Mouse (Mus musculus) heart, adult 2 months (tissue): ENCODE measurements around the gene Gm45234. TPM values are rescaled to one million over a fixed set of nuclear protein-coding genes. Genes with fewer than 3 reads are reported as not detected.

Source experiments
- DNase-seq, 2 experiments: peaks; one replicate each; pipeline ENCODE4 v3.0.0; 2021
- H3K27ac ChIP-seq: fragments of 200-600 bp; 2 replicates; pipeline ENCODE4 v1.8.1; 2022
- H3K27me3 ChIP-seq: fragments of 200-500 bp; 2 replicates; pipeline ENCODE4 v1.6.1; 2012; ENCODE audit warnings: mild to moderate bottlenecking, low read length, inconsistent platforms, mixed read lengths; ENCODE audit not compliant: control insufficient read depth, insufficient read depth
- H3K36me3 ChIP-seq: fragments of 200-500 bp; 2 replicates; pipeline ENCODE4 v1.6.1; 2012; ENCODE audit warnings: low read length, inconsistent platforms; ENCODE audit not compliant: control insufficient read depth, insufficient read depth
- H3K4me1 ChIP-seq: fragments of 200-500 bp; 2 replicates; pipeline ENCODE4 v1.6.1; 2011; ENCODE audit warnings: low read length; ENCODE audit not compliant: control insufficient read depth, insufficient read depth
- H3K4me3 ChIP-seq: fragments of 200-600 bp; 2 replicates; pipeline ENCODE4 v1.8.1; 2022
- H3K79me2 ChIP-seq: fragments of 200-500 bp; replicated peaks from 2 replicates; pipeline ENCODE4 v1.6.1; 2012; ENCODE audit warnings: mild to moderate bottlenecking, inconsistent platforms, low read length, moderate library complexity, mixed read lengths; ENCODE audit not compliant: control insufficient read depth, insufficient read depth
- H3K9ac ChIP-seq: fragments of 200-500 bp; 2 replicates; pipeline ENCODE4 v1.6.1; 2012; ENCODE audit warnings: low read depth, mild to moderate bottlenecking, control low read depth, inconsistent platforms, low read length, mixed read lengths
- CTCF ChIP-seq: fragments of 200-600 bp; IDR thresholded peaks from 2 replicates; pipeline ENCODE4 v1.8.1; 2022; ENCODE audit warnings: antibody characterized with exemption, mild to moderate bottlenecking, moderate library complexity
- EP300 ChIP-seq: fragments of 200-500 bp; IDR thresholded peaks from 2 replicates; pipeline ENCODE4 v1.6.1; 2011; ENCODE audit warnings: low read depth, low read length, control low read depth; ENCODE audit not compliant: insufficient read depth
- POLR2A ChIP-seq: fragments of 200-500 bp; IDR thresholded peaks from 2 replicates; pipeline ENCODE4 v1.6.1; 2011; ENCODE audit warnings: mild to moderate bottlenecking, low read depth, low read length, control low read depth; ENCODE audit not compliant: insufficient read depth
- WGBS: fragments of 180-500 bp; shearing (Covaris S2); methylation state at CpG from one replicate; pipeline ENCODE4 v1.1.7; 2018; 5-methylcytosine and 5-hydroxymethylcytosine counted together
- intact Hi-C: fragments of 180-260 bp; cut with DNase I; formaldehyde crosslinking; loops from one replicate; pipeline ENCODE4 v1.15.1; 2025
- polyA plus RNA-seq: library from polyadenylated mRNA; depleted of rRNA; stranded (reverse); fragments of >200 nt; gene quantifications from 2 replicates; pipeline ENCODE4 v1.2.3, GENCODE M21; 2012
- total RNA-seq, 2 experiments: library from RNA; stranded (reverse); gene quantifications; 2 replicates each; pipeline ENCODE4 v1.2.3; 2021

Gene Gm45234
- total and polyA plus RNA-seq, 3 experiments = 1.9 TPM; not detected in 2

- Histone ChIP-seq H3K4me3 (no peak overlapping the region), H3K9ac (no peak overlapping the region), H3K4me1 (no peaks in the 10 kb centered on the region), H3K27ac (no peak overlapping the region), H3K27me3 (no peaks in the 10 kb centered on the region), H3K79me2 (no peaks in the 10 kb centered on the region), H3K36me3 (no peaks in the 10 kb centered on the region)
- intact Hi-C loops = no loop called here
- no peak for DNase-seq
- WGBS = 86% methylated on average over 4 of the region's 4 CpGs
- TF ChIP-seq POLR2A = no peak
- TF ChIP-seq EP300 = no peak
- TF ChIP-seq CTCF = no peak
These were observed 40.0 kb upstream of the Gm45234 start for GRCm38 (mm10) chr6:124795781-124796180.

- 85% methylated on average over 3 of the region's 3 CpGs for WGBS
- Histone ChIP-seq H3K4me1 (no peaks in the 10 kb centered on the region), H3K4me3 (no peak overlapping the region), H3K27ac (no peak overlapping the region), H3K79me2 (no peaks in the 10 kb centered on the region), H3K36me3 (no peaks in the 10 kb centered on the region), H3K27me3 (no peaks in the 10 kb centered on the region), H3K9ac (no peak overlapping the region)
- DNase-seq = no peak
- intact Hi-C loops = no loop called here
- no peak for TF ChIP-seq POLR2A
- no peak for TF ChIP-seq CTCF
- TF ChIP-seq EP300 = no peak
These were observed 36.1 kb upstream of the Gm45234 start for GRCm38 (mm10) chr6:124791911-124792310.

DNA sequence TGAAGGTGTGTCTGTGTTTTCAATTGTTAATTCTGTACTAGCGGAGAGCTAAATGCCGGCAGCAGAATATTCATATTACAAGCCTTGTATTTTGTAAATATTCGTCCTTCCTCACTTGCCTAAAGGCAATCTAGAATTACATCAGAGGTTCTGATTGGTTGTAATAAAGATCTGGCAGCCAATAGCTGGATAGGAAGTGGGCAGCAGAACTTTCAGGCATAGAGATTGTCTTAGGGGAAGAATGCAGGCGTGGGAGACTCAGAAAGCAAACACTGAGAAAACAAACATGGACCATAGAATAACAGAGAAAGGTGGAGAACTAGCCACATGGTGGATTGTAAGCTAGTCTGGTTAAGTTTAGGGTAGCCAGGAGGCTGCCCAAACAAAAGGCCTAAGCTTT lies 34.3 kb upstream of the Gm45234 start:
- Histone ChIP-seq H3K4me1 (no peaks in the 10 kb centered on the region), H3K27me3 (no peaks in the 10 kb centered on the region)
- WGBS = 59% methylated on average over 4 of the region's 4 CpGs

GRCm38 (mm10) chr6:124789519-124789918 lies 33.7 kb upstream of the Gm45234 start:
- no peaks in the 10 kb centered on the region for H3K79me2 ChIP-seq
- H3K4me3 ChIP-seq = no peak overlapping the region
- no peak for TF ChIP-seq POLR2A
- TF ChIP-seq CTCF = no peak
- TF ChIP-seq EP300 = no peak
- no peaks in the 10 kb centered on the region for H3K27me3 ChIP-seq
- no peak for DNase-seq
- H3K9ac ChIP-seq = no peak overlapping the region
- intact Hi-C loops = no loop called here
- no peaks in the 10 kb centered on the region for H3K4me1 ChIP-seq
- no peaks in the 10 kb centered on the region for H3K36me3 ChIP-seq
- no peak overlapping the region for H3K27ac ChIP-seq
- WGBS = 90% methylated on average over 4 of the region's 4 CpGs

More for the DNA sequence above, 34.3 kb upstream of the Gm45234 start:
- no peak overlapping the region for H3K9ac ChIP-seq
- H3K4me3 ChIP-seq = no peak overlapping the region
- H3K27ac ChIP-seq = no peak overlapping the region
- H3K79me2 ChIP-seq = no peaks in the 10 kb centered on the region
- no peaks in the 10 kb centered on the region for H3K36me3 ChIP-seq
- no peak for DNase-seq
- intact Hi-C loops = no loop called here
- TF ChIP-seq POLR2A (no peak), EP300 (no peak), CTCF (no peak)

GRCm38 (mm10) chr6:124787722-124788121 lies 31.9 kb upstream of the Gm45234 start:
- no peak overlapping the region for H3K27ac ChIP-seq
- H3K36me3 ChIP-seq = no peaks in the 10 kb centered on the region
- TF ChIP-seq EP300 (no peak), CTCF (no peak), POLR2A (no peak)
- no peak overlapping the region for H3K9ac ChIP-seq
- intact Hi-C loops = no loop called here
- H3K4me3 ChIP-seq = no peak overlapping the region
- H3K27me3 ChIP-seq = no peaks in the 10 kb centered on the region
- no peaks in the 10 kb centered on the region for H3K4me1 ChIP-seq
- no peak for DNase-seq
- 61% methylated on average over 10 of the region's 10 CpGs for WGBS
- no peaks in the 10 kb centered on the region for H3K79me2 ChIP-seq

GRCm38 (mm10) chr6:124786756-124787420 lies 31.1 kb upstream of the Gm45234 start:
- intact Hi-C loops = no loop called here
- H3K9ac ChIP-seq = no peak overlapping the region
- H3K4me3 ChIP-seq = no peak overlapping the region
- no peak overlapping the region for H3K27ac ChIP-seq
- no peak for TF ChIP-seq CTCF
- no peak for TF ChIP-seq POLR2A
- TF ChIP-seq EP300 = no peak
- H3K36me3 ChIP-seq = no peaks in the 10 kb centered on the region
- DNase-seq = no peak
- H3K27me3 ChIP-seq = no peaks in the 10 kb centered on the region
- H3K79me2 ChIP-seq = no peaks in the 10 kb centered on the region
- WGBS = 53% methylated on average over 8 of the region's 8 CpGs
- no peaks in the 10 kb centered on the region for H3K4me1 ChIP-seq
